Mouse (Mus musculus): ENCODE measurements around the gene Gm13305. TPM values are rescaled to one million over a fixed set of nuclear protein-coding genes. Genes with fewer than 3 reads are reported as not detected.
A peak's percentile ranks its signal among the peaks of the same experiment; 100 is the strongest.
"Not testable (repeated sequence)": the region's sequence is repeated elsewhere in the genome, so short reads cannot be mapped to it uniquely, and the experiment has no call there.

Gene Gm13305
- polyA plus RNA-seq (2015; fragmentation: Nextera tagmentation; extraction: Ambion mirVana): not detected in 2 replicates

- H3K9ac ChIP-seq; H3K36me3 ChIP-seq; H3K4me3 ChIP-seq; H3K4me1 ChIP-seq (replicated peaks); H3K9me3 ChIP-seq; H3K27me3 ChIP-seq; ATAC-seq (ENCODE audit: low read depth); H3K4me2 ChIP-seq; H3K27ac ChIP-seq (replicated peaks): not testable (repeated sequence)
- WGBS: no CpG with 5 or more reads among the region's 7 CpGs
Observed at GRCm38 (mm10) chr4:42168503-42168902, at the start of gene Gm13305. TSS of gene Gm13305 (minus strand) at chr4:42168603.

- H3K9me3 ChIP-seq; H3K27ac ChIP-seq (replicated peaks); H3K36me3 ChIP-seq; H3K9ac ChIP-seq; H3K4me2 ChIP-seq; H3K4me3 ChIP-seq; H3K4me1 ChIP-seq (replicated peaks); H3K27me3 ChIP-seq: not testable (repeated sequence)
- no CpG with 5 or more reads among the region's 25 CpGs for WGBS
- peak; percentile 59 for ATAC-seq (ENCODE audit: low read depth)
Observed at GRCm38 (mm10) chr4:42184980-42185372, 16.6 kb upstream of the Gm13305 start.

DNA sequence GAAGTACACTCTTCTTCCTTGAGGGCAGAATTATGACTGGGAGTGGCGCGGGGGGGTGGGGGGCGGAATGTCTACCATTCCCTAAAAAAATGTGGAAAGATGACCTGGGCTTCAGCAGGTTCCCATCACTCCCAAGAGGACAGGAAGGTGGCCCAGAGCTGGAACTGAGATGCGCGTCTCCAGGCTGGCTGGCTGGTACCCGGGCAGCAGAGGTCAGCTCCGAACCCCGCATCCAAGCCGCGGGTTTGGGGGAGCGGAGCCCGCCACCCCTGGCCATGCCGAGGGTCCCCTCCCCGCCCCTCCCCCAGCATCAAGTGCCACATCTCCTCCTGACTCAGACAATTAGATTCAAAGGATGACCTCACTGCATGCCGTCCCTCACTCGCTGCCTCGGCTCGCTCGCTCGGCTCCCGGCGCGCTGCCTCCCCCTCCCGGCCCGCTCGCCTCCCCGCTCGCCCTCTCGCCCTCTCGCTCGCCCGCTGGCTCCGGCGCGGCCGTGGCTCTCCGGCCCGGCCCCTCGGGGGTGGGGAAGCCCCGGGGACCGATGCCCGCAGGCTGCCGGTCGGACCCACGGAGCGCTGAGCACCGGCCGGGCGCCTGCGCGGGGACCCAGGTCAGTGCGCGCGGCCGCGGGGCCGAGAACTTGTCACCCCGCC is 16.0 kb upstream of the Gm13305 start:
- H3K4me3 ChIP-seq; H3K27me3 ChIP-seq; H3K4me1 ChIP-seq (replicated peaks); H3K9me3 ChIP-seq; H3K27ac ChIP-seq (replicated peaks); H3K36me3 ChIP-seq; H3K4me2 ChIP-seq; H3K9ac ChIP-seq: not testable (repeated sequence)
- peak; percentile 57; the same call in 1 of the 2 replicates for ATAC-seq (ENCODE audit: low read depth)
- WGBS: no CpG with 5 or more reads among the region's 58 CpGs

GRCm38 (mm10) chr4:42183234-42184197 is 15.1 kb upstream of the Gm13305 start:
- H3K9ac ChIP-seq; H3K36me3 ChIP-seq; H3K4me1 ChIP-seq (replicated peaks); H3K9me3 ChIP-seq; H3K27me3 ChIP-seq; H3K4me2 ChIP-seq; H3K4me3 ChIP-seq; H3K27ac ChIP-seq (replicated peaks): not testable (repeated sequence)
- peak; percentile 77 for ATAC-seq (ENCODE audit: low read depth)
- no CpG with 5 or more reads among the region's 31 CpGs for WGBS

DNA sequence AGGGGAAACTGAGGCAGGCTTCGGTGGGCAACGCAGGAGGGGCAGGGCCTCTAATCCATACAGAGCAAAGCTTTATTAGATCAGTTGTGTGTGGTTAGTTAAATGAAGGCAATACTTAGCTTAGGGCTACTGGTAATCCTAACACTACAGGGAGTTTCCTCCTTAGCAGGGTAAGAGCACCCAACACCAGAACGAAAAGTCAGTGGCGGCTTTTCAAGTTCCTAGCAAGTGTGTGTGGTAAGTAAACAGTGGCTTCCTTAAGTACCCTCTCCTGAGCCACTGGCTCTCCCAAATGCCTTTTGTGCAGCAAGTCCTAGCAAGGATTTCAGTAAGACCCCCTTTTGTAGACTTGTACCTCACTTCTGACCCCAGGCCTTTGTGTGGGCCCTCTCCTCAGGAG is 9.8 kb upstream of the Gm13305 start:
- H3K9ac ChIP-seq; H3K4me3 ChIP-seq; ATAC-seq (ENCODE audit: low read depth); H3K4me2 ChIP-seq; H3K4me1 ChIP-seq (replicated peaks); H3K27me3 ChIP-seq; H3K36me3 ChIP-seq; H3K9me3 ChIP-seq; H3K27ac ChIP-seq (replicated peaks): not testable (repeated sequence)
- WGBS: no CpG with 5 or more reads among the region's 4 CpGs

GRCm38 (mm10) chr4:42153136-42153535 is 15.3 kb downstream of the Gm13305 start, which contains the start of gene Gm13306:
TSS of gene Gm13306 (plus strand) at chr4:42153436.
- not testable (repeated sequence) for H3K27me3 ChIP-seq; ATAC-seq (ENCODE audit: low read depth); H3K36me3 ChIP-seq; H3K9me3 ChIP-seq; H3K4me3 ChIP-seq; H3K4me1 ChIP-seq (replicated peaks); H3K4me2 ChIP-seq; H3K27ac ChIP-seq (replicated peaks); H3K9ac ChIP-seq
- WGBS: no CpG with 5 or more reads among the region's 9 CpGs

- not testable (repeated sequence) for H3K36me3 ChIP-seq; H3K9me3 ChIP-seq; H3K4me2 ChIP-seq; H3K27ac ChIP-seq (replicated peaks); ATAC-seq (ENCODE audit: low read depth); H3K4me3 ChIP-seq; H3K4me1 ChIP-seq (replicated peaks); H3K27me3 ChIP-seq; H3K9ac ChIP-seq
- no CpG with 5 or more reads among the region's 5 CpGs for WGBS
Observed at GRCm38 (mm10) chr4:42114517-42114916, 53.9 kb downstream of the Gm13305 start, which contains the start of gene Gm13304. TSS of gene Gm13304 (plus strand) at chr4:42114817.

Other genes starting within 250 kb of the Gm13305 start
- gene Gm20878, start 227.0 kb downstream of the Gm13305 start, polyA plus RNA-seq (2015; fragmentation: Nextera tagmentation; extraction: Ambion mirVana): 7.0 and 7.8 TPM in 2 replicates
- 0.45 and 0.51 TPM in 2 replicates for gene Fam205a4, start 202.5 kb downstream of the Gm13305 start, polyA plus RNA-seq (2015; fragmentation: Nextera tagmentation; extraction: Ambion mirVana)
- not detected in 2 replicates for gene Gm21093, start 133.9 kb downstream of the Gm13305 start, polyA plus RNA-seq (2015; fragmentation: Nextera tagmentation; extraction: Ambion mirVana)
- not detected in 2 replicates for gene Gm3893, start 77.4 kb downstream of the Gm13305 start, polyA plus RNA-seq (2015; fragmentation: Nextera tagmentation; extraction: Ambion mirVana)
- not detected in 2 replicates for gene Gm13304, start 53.8 kb downstream of the Gm13305 start, polyA plus RNA-seq (2015; fragmentation: Nextera tagmentation; extraction: Ambion mirVana)
- 0.92 TPM in 1 of 2 replicates, not detected in the other for gene Gm13306, start 15.2 kb downstream of the Gm13305 start, polyA plus RNA-seq (2015; fragmentation: Nextera tagmentation; extraction: Ambion mirVana)
- not detected in 2 replicates for gene Gm10600, start 72.0 kb upstream of the Gm13305 start, polyA plus RNA-seq (2015; fragmentation: Nextera tagmentation; extraction: Ambion mirVana)
- gene Ccl21b, start 87.2 kb upstream of the Gm13305 start, polyA plus RNA-seq (2015; fragmentation: Nextera tagmentation; extraction: Ambion mirVana): not detected in 2 replicates
- not detected in 2 replicates for gene Gm21953, start 125.7 kb upstream of the Gm13305 start, polyA plus RNA-seq (2015; fragmentation: Nextera tagmentation; extraction: Ambion mirVana)
- gene Fam205a3, start 149.7 kb upstream of the Gm13305 start, polyA plus RNA-seq (2015; fragmentation: Nextera tagmentation; extraction: Ambion mirVana): not detected in 2 replicates

Measured in neural tube, embryonic 13.5 days (tissue).